Mouse (Mus musculus) left cerebral cortex, postnatal 14 days (tissue): ENCODE results near the gene Arid1a. TPM values are rescaled to one million over a fixed set of nuclear protein-coding genes. Genes with fewer than 3 reads are reported as not detected.
A peak's percentile ranks its signal among the peaks of the same experiment; 100 is the strongest.
"Not testable (repeated sequence)": the region's sequence is repeated elsewhere in the genome, so short reads cannot be mapped to it uniquely, and the experiment has no call there.

Source experiments
- DNase-seq, 2 experiments: peaks; one replicate each; pipeline ENCODE4 v3.0.0; 2021 to 2022; ENCODE audit warnings: low spot score in 2 of 2, mixed read lengths in 1 of 2
- intact Hi-C: fragments of 180-260 bp; cut with DNase I; formaldehyde crosslinking; loops from one replicate; pipeline ENCODE4 v1.15.1; 2025
- total RNA-seq, 2 experiments: library from RNA; stranded (reverse); gene quantifications; 2 replicates each; pipeline ENCODE4 v1.2.3; 2021

Arid1a gene
- total RNA-seq, 2 experiments from 2014 or later: 74.1 to 75.8 TPM

GRCm38 (mm10) chr4:133660193-133661155 lies 96.1 kb downstream of the Arid1a start:
- intact Hi-C loops: no loop called here
- DNase-seq: peak; percentile 86 to 91

- DNase-seq: peak; percentile 36 to 45
Measured at GRCm38 (mm10) chr4:133659497-133660192, 96.9 kb downstream of the Arid1a start.

GRCm38 (mm10) chr4:133658729-133659128 lies 97.8 kb downstream of the Arid1a start:
- intact Hi-C loops: no loop called here

More at GRCm38 (mm10) chr4:133659497-133660192, 96.9 kb downstream of the Arid1a start:
- intact Hi-C loops: no loop called here

GRCm38 (mm10) chr4:133657829-133658458 lies 98.6 kb downstream of the Arid1a start:
- intact Hi-C loops: no loop called here
- DNase-seq: no peak

More at GRCm38 (mm10) chr4:133658729-133659128, 97.8 kb downstream of the Arid1a start:
- DNase-seq: no peak

GRCm38 (mm10) chr4:133656997-133657396 lies 99.6 kb downstream of the Arid1a start:
- intact Hi-C loops: no loop called here
- DNase-seq: no peak

GRCm38 (mm10) chr4:133656294-133656693 lies 100.3 kb downstream of the Arid1a start:
- intact Hi-C loops: no loop called here
- DNase-seq: no peak

GRCm38 (mm10) chr4:133654070-133654469 lies 102.5 kb downstream of the Arid1a start:
- intact Hi-C loops: loop anchor here (5.0 kb wide), 1 partner anchor 62 kb away; no protein-coding TSS in a partner anchor
- not testable (repeated sequence) for DNase-seq

GRCm38 (mm10) chr4:133652746-133653145 lies 103.8 kb downstream of the Arid1a start:
- no peak for DNase-seq
- intact Hi-C loops: loop anchor here (5.0 kb wide), 1 partner anchor 60 kb away; no protein-coding TSS in a partner anchor

GRCm38 (mm10) chr4:133651986-133652385 lies 104.6 kb downstream of the Arid1a start:
- intact Hi-C loops: loop anchor here (5.0 kb wide), 1 partner anchor 60 kb away; no protein-coding TSS in a partner anchor
- no peak for DNase-seq

- DNase-seq: no peak
- intact Hi-C loops: loop anchor here (5.0 kb wide), 1 partner anchor 59 kb away; no protein-coding TSS in a partner anchor
Measured at GRCm38 (mm10) chr4:133651445-133651844, 105.1 kb downstream of the Arid1a start.

- intact Hi-C loops: loop anchor here (5.0 kb wide), 1 partner anchor 58 kb away; no protein-coding TSS in a partner anchor
- DNase-seq: peak; percentile 79 to 81
Measured at GRCm38 (mm10) chr4:133649989-133650699, 106.4 kb downstream of the Arid1a start, which contains the start of gene Zdhhc18. Gene Zdhhc18 (minus strand): TSS chr4:133650154.

GRCm38 (mm10) chr4:133649464-133649863 lies 107.1 kb downstream of the Arid1a start:
- intact Hi-C loops: not testable (repeated sequence)

GRCm38 (mm10) chr4:133645680-133646079 lies 110.9 kb downstream of the Arid1a start:
- intact Hi-C loops: no loop called here
- no peak for DNase-seq

More at GRCm38 (mm10) chr4:133649464-133649863, 107.1 kb downstream of the Arid1a start:
- DNase-seq: not testable (repeated sequence)

- no peak for DNase-seq
- intact Hi-C loops: no loop called here
Measured at GRCm38 (mm10) chr4:133645195-133645594, 111.4 kb downstream of the Arid1a start.

- intact Hi-C loops: loop anchor here (5.0 kb wide), 1 partner anchor 37 kb away; no protein-coding TSS in a partner anchor
- no peak for DNase-seq
Measured at GRCm38 (mm10) chr4:133634043-133634410, 122.5 kb downstream of the Arid1a start.

- intact Hi-C loops: loop anchor here (5.0 kb wide), 1 partner anchor 36 kb away; no protein-coding TSS in a partner anchor
- peak; percentile 83 to 87 for DNase-seq
Measured at GRCm38 (mm10) chr4:133633332-133634042, 123.1 kb downstream of the Arid1a start.

- intact Hi-C loops: loop anchor here (5.0 kb wide), 1 partner anchor 35 kb away; no protein-coding TSS in a partner anchor
- no peak for DNase-seq
Measured at GRCm38 (mm10) chr4:133632483-133633327, 123.9 kb downstream of the Arid1a start.
